Mouse (Mus musculus) liver, postnatal 0 days (tissue): ENCODE results near the gene Spocd1. TPM values are rescaled to one million over a fixed set of nuclear protein-coding genes. Genes with fewer than 3 reads are reported as not detected.

Experiments
- ATAC-seq: fragments of 200-750 bp; cut with Nextera tagmentation; 2 replicates; pipeline ENCODE4 v1.8.0; 2017; ENCODE audit warnings: mild to moderate bottlenecking, moderate library complexity
- DNase-seq: peaks from one replicate; pipeline ENCODE4 v3.0.0-alpha.2; 2016
- H3K27ac ChIP-seq: fragments of 300-500 bp; sonication (generic); 2 replicates; pipeline ENCODE4 v1.5.1; 2014; ENCODE audit warnings: antibody characterized with exemption, moderate library complexity, mild to moderate bottlenecking, low read depth
- H3K27me3 ChIP-seq: fragments of 300-500 bp; sonication (generic); 2 replicates; pipeline ENCODE4 v1.6.1; 2014; ENCODE audit warnings: low read length, control low read depth, mixed read lengths; ENCODE audit not compliant: insufficient read depth
- H3K36me3 ChIP-seq: fragments of 300-500 bp; sonication (generic); replicated peaks from 2 replicates; pipeline ENCODE4 v1.6.1; 2014; ENCODE audit warnings: mild to moderate bottlenecking, control low read depth, low read length, moderate library complexity, mixed read lengths; ENCODE audit not compliant: insufficient read depth
- H3K4me1 ChIP-seq: fragments of 300-500 bp; sonication (generic); 2 replicates; pipeline ENCODE4 v1.6.1; 2014; ENCODE audit warnings: antibody characterized with exemption, mild to moderate bottlenecking, control low read depth; ENCODE audit not compliant: insufficient read depth
- H3K4me2 ChIP-seq: fragments of 300-500 bp; sonication (generic); 2 replicates; pipeline ENCODE4 v1.6.1; 2014; ENCODE audit warnings: low read depth, mild to moderate bottlenecking, low read length, moderate library complexity, mixed read lengths
- H3K4me3 ChIP-seq: fragments of 300-500 bp; sonication (generic); 2 replicates; pipeline ENCODE4 v1.5.1; 2014; ENCODE audit warnings: low read depth, low read length
- H3K9ac ChIP-seq: fragments of 300-500 bp; sonication (generic); replicated peaks from 2 replicates; pipeline ENCODE4 v1.6.1; 2014; ENCODE audit warnings: mild to moderate bottlenecking, moderate library complexity
- H3K9me3 ChIP-seq: fragments of 300-500 bp; sonication (generic); 2 replicates; pipeline ENCODE4 v1.6.1; 2016; ENCODE audit warnings: mild to moderate bottlenecking, control low read depth, low read length, mixed read lengths
- CTCF ChIP-seq: sonication (generic); IDR thresholded peaks from 2 replicates; pipeline ENCODE4 v1.5.1; 2016; ENCODE audit warnings: antibody characterized with exemption, low read depth
- EP300 ChIP-seq: IDR thresholded peaks from 2 replicates; pipeline ENCODE4 v1.6.1; 2016; ENCODE audit warnings: antibody characterized with exemption, low read depth, mild to moderate bottlenecking
- WGBS: fragments of 180-500 bp; shearing (Covaris S2); extraction: QIAGEN DNeasy Blood & Tissue Kit; methylation state at CpG from one replicate; pipeline ENCODE4 v1.1.7; 2014; ENCODE audit not compliant: insufficient replicate concordance; 5-methylcytosine and 5-hydroxymethylcytosine counted together
- polyA plus RNA-seq: library from polyadenylated mRNA; unstranded; fragments of >200 nt; fragmentation: Nextera tagmentation; extraction: Ambion mirVana; gene quantifications from 2 replicates; pipeline ENCODE4 v1.2.1, GENCODE M21; 2015

Gene Spocd1
- polyA plus RNA-seq, 1 experiment from 2014 or later, result not detected

DNA sequence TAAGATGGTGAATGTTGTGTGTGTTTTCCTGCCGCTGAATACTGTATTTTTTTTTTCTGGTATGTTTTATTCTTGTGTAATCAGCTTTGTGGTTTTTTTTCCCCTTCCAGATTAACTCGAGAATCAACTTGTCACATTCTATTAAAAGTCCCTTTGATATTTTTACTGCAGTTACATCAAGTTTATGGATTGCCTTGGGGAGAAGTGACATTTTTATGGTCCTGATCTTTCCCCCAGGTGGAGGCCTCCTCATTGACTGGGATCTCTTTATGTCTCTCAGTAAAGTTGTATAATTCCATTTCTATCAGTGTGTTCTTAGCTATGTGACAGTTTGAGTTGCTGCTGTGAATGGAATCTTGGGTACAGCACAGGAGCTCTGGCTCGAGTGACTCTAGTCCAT, 20.2 kb upstream of the Spocd1 start:
- Histone ChIP-seq H3K9ac (no peak overlapping the region), H3K36me3 (no peaks in the 10 kb centered on the region), H3K27me3 (no peaks in the 10 kb centered on the region), H3K4me2 (no peak overlapping the region), H3K4me3 (no peak overlapping the region), H3K9me3 (no peaks in the 10 kb centered on the region), H3K4me1 (peaks cover 13% of the 10 kb centered on the region), H3K27ac (peak overlapping the region; percentile 24; the same call in 1 of the 2 replicates)
- TF ChIP-seq EP300 (no peak), CTCF (no peak)
- DNase-seq, result no peak
- ATAC-seq, result no peak
- 55% methylated on average over 3 of the region's 3 CpGs for WGBS

DNA sequence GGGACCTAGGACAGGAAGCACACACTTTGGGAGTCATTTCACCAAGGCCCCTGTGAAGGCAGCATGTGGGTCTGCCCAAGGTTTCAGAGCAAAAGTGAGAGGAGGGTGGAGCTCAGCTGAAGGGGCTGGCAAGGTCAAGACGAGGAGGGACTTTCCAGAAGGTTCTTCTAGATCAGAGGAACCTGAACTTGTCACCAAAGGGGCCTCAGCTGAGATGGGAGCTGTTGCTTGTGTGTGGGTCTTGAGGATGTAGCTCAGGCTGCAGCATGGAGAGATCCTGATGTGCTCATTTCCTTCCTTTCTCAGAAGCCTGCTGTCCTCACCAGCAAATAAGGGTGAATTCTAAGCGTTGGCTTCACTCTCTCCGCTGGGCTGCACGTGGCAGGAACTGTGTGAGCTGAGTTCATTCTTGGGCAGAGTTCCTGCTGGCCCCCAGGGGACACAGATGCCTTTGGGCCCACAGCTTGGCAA, 19.8 kb upstream of the Spocd1 start:
- no peaks in the 10 kb centered on the region for H3K36me3 ChIP-seq
- TF ChIP-seq CTCF (no peak), EP300 (no peak)
- WGBS, result 33% methylated on average over 4 of the region's 4 CpGs
- no peak overlapping the region for H3K9ac ChIP-seq
- no peaks in the 10 kb centered on the region for H3K9me3 ChIP-seq
- peak overlapping the region; percentile 24; the same call in 1 of the 2 replicates for H3K27ac ChIP-seq
- no peak overlapping the region for H3K4me2 ChIP-seq
- no peak for ATAC-seq
- H3K27me3 ChIP-seq, result no peaks in the 10 kb centered on the region
- no peak for DNase-seq
- peaks cover 16% of the 10 kb centered on the region for H3K4me1 ChIP-seq
- no peak overlapping the region for H3K4me3 ChIP-seq

DNA sequence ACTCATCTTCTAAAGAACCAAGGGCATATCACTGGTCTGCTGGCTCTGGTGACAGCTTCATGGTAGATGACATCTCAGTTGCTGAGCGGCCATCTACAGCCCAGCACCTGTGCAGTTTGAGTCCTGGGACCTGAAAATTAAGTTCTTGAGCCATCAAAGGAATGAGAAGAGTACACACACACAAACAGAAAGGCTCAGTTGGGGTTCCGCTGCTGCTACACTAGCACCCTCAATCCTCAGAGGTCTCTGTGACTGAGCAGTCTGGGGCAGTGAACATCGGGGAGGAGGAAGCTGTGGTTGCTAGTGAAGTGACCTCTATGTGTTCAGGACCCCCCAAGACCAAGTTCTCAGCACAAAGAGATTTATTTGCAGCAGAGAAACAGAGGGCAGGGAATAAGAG, 16.1 kb upstream of the Spocd1 start:
- 56% methylated on average over 3 of the region's 3 CpGs for WGBS
- ATAC-seq, result no peak
- no peak overlapping the region for H3K9ac ChIP-seq
- H3K9me3 ChIP-seq, result no peaks in the 10 kb centered on the region
- no peaks in the 10 kb centered on the region for H3K27me3 ChIP-seq
- DNase-seq, result no peak
- H3K27ac ChIP-seq, result peak overlapping the region; percentile 92
- 0 out of 2 replicates have a peak overlapping the region, but pooled peaks have one; percentile 73 for H3K4me2 ChIP-seq
- H3K36me3 ChIP-seq, result no peaks in the 10 kb centered on the region
- no peak for TF ChIP-seq CTCF
- peaks cover 32% of the 10 kb centered on the region for H3K4me1 ChIP-seq
- no peak overlapping the region for H3K4me3 ChIP-seq

DNA sequence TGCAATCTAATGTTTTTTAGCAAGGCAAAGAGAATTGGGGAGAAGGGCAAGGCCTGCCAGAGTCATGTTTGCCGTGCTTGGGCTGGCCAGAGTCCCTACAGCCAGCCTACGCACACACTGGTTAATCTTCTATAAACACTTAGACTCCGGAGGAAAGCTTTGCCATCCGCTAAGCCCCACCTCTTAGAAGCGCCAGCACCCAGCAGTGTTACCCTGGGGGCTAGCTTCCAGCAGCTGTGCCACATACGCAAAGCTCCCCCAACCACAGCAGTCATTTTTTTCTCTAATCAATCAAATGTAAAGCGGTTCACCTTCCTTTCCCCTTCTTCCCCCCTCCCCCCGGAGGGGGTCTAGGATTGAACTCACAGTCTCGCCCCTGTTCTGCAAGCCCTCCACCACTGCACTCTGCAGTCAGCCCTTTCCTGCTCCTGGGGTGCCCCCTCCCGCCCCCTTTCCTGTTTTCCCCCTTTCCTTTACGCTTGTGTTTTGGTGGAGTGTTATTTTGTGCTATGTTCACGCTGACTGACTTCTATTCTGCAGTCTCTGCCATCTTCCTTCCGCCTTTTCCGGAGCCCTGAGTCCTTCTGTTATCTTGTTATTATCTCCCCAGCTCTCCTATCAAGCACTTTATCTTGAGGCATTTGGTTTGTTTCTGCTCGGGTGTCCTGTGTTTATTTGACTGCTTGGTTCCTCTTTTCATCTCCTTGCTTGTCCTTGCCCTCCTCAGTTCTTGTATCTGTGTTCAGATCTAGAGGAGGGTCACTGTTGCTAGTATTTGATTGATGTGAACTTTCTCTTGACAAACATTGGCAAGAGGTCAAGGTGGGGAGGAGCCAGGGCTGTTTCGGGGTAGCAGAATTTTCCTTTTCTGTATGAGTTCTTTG, 15.0 kb upstream of the Spocd1 start:
- ATAC-seq, result peak; percentile 66
- H3K9ac ChIP-seq, result peak overlapping the region; percentile 66

DNA sequence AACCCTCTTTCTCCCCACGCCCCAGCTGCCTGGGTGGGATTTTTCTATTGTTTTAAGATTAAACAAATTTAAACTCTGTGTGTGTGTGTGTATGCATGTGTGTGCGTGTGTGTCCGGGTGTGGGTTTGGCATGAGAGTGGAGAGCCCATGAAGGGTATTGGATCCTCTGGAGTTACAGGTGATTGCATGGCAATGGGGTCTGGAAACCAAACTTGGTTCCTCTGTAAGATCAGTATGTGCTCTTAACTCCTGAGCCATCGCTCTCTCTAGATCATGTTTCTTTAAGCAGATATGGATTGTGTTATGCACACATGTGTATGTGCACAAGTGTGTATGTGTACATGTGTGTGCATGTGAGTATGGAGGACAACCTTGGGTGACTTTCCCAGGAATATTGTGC, 14.4 kb upstream of the Spocd1 start:
- H3K4me2 ChIP-seq, result peak overlapping the region; percentile 73
- H3K4me1 ChIP-seq, result peaks cover 25% of the 10 kb centered on the region
- no peak overlapping the region for H3K9ac ChIP-seq
- no peaks in the 10 kb centered on the region for H3K9me3 ChIP-seq
- H3K36me3 ChIP-seq, result no peaks in the 10 kb centered on the region
- ATAC-seq, result no peak
- DNase-seq, result no peak
- no peak for TF ChIP-seq EP300
- TF ChIP-seq CTCF, result no peak
- H3K4me3 ChIP-seq, result no peak overlapping the region
- 52% methylated on average over 4 of the region's 4 CpGs for WGBS
- no peaks in the 10 kb centered on the region for H3K27me3 ChIP-seq
- peak overlapping the region; percentile 92 for H3K27ac ChIP-seq

More for the DNA sequence above, 15.0 kb upstream of the Spocd1 start:
- no peaks in the 10 kb centered on the region for H3K9me3 ChIP-seq
- peak; percentile 52 for DNase-seq
- no peak for TF ChIP-seq EP300
- TF ChIP-seq CTCF, result no peak
- peak overlapping the region; percentile 73 for H3K4me2 ChIP-seq
- peak overlapping the region; percentile 38 for H3K4me3 ChIP-seq
- H3K4me1 ChIP-seq, result peaks cover 31% of the 10 kb centered on the region
- peak overlapping the region; percentile 92 for H3K27ac ChIP-seq
- 2% methylated on average over 16 of the region's 16 CpGs for WGBS
- H3K36me3 ChIP-seq, result no peaks in the 10 kb centered on the region
- no peaks in the 10 kb centered on the region for H3K27me3 ChIP-seq

DNA sequence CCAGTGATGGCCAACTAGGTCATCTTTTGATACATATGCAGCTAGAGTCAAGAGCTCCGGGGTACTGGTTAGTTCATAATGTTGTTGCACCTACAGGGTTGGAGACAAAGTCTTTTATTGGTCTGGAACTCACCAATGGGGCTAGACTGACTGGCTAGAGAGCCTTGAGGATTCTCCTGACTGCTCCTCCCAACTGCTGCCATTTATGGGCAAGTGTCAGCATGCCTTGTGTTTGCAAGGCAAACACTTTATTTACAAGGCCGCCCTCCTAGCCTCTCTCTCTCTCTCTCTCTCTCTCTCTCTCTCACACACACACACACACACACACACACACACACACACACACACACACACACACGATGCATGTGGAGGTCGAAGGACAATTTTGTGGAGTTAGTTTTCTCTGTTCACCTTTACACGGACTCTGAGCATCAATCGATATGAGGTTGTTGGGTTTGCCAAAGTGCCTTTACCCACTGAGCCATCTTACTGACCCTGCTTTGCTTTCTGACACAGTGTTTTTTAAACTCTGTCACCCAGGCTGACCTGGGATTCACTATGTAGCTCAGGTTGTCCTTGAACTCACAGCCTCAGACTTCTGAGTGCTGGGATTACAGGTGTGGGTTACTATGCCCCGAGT, 13.6 kb upstream of the Spocd1 start:
- Histone ChIP-seq H3K4me1 (peaks cover 30% of the 10 kb centered on the region), H3K27ac (peak overlapping the region; percentile 82), H3K27me3 (no peaks in the 10 kb centered on the region), H3K4me2 (no peak overlapping the region), H3K4me3 (no peak overlapping the region), H3K9ac (no peak overlapping the region), H3K36me3 (no peaks in the 10 kb centered on the region), H3K9me3 (no peaks in the 10 kb centered on the region)
- 74% methylated on average over 7 of the region's 7 CpGs for WGBS
- DNase-seq, result peak; percentile 36
- peak; percentile 78 for ATAC-seq
- peak; percentile 68; the same call in 1 of the 2 replicates for TF ChIP-seq EP300
- TF ChIP-seq CTCF, result no peak
